Mouse (Mus musculus) erythroblast, embryonic 14.5 days (primary cell): ENCODE results near the gene Nr2e3.

Experiments
- GATA1 ChIP-seq: IDR thresholded peaks from 2 replicates; pipeline ENCODE4 v1.6.1; 2012; ENCODE audit warnings: low read length, inconsistent platforms, mixed read lengths
- TAL1 ChIP-seq: IDR thresholded peaks from 3 replicates; pipeline ENCODE4 v1.6.1; 2012; ENCODE audit warnings: low read length, inconsistent platforms, mixed read lengths

- TF ChIP-seq TAL1 (no peak), GATA1 (no peak)
Observed at GRCm38 (mm10) chr9:59941885-59942350, 18.5 kb downstream of the Nr2e3 start.
